Mouse (Mus musculus) testis, adult 10 weeks (tissue): ENCODE data around the gene Gprc5c. TPM values are rescaled to one million over a fixed set of nuclear protein-coding genes. Genes with fewer than 3 reads are reported as not detected.

Experiments used
- polyA plus RNA-seq: library from polyadenylated mRNA; stranded (reverse); fragments of 350-450 nt; fragmentation: Illumina TruSeq; extraction: RNeasy Lipid Tissue Mini Kit (QIAGEN cat#74804); gene quantifications from one replicate; pipeline ENCODE4 v1.2.3, GENCODE M21; 2014; ENCODE audit warnings: low read depth, low replicate concordance

The Gprc5c gene
- 0.07 TPM for polyA plus RNA-seq

GRCm38 (mm10) chr11:114850452-114851268 is at the start of gene Gprc5c:
Gprc5c (plus strand) TSS chr11:114851152.

GRCm38 (mm10) chr11:114889991-114890518 is 39.1 kb downstream of the Gprc5c start, which contains the start of gene Cd300a:
Cd300a (plus strand) TSS chr11:114890041.

Other genes starting within 250 kb of the Gprc5c start
- 144 TPM for gene Rpl38, start 182.6 kb upstream of the Gprc5c start, polyA plus RNA-seq
- gene Ttyh2, start 175.7 kb upstream of the Gprc5c start, polyA plus RNA-seq: 1.5 TPM
- gene Dnaic2, start 123.7 kb upstream of the Gprc5c start, polyA plus RNA-seq: 11.2 TPM
- 0.29 TPM for gene Kif19a, start 85.8 kb upstream of the Gprc5c start, polyA plus RNA-seq
- not detected for gene Btbd17, start 55.2 kb upstream of the Gprc5c start, polyA plus RNA-seq
- gene Gpr142, start 52.2 kb upstream of the Gprc5c start, polyA plus RNA-seq: not detected
- 0.24 TPM for gene Cd300a, start 38.9 kb downstream of the Gprc5c start, polyA plus RNA-seq
- gene Cd300lb, start 83.2 kb downstream of the Gprc5c start, polyA plus RNA-seq: not detected
- gene Cd300c, start 118.0 kb downstream of the Gprc5c start, polyA plus RNA-seq: not detected
- gene Cd300ld, start 138.8 kb downstream of the Gprc5c start, polyA plus RNA-seq: 0.41 TPM
- gene Cd300c2, start 150.7 kb downstream of the Gprc5c start, polyA plus RNA-seq: 0.22 TPM
- gene Cd300ld2, start 165.0 kb downstream of the Gprc5c start, polyA plus RNA-seq: not detected
- not detected for gene Cd300ld4, start 175.9 kb downstream of the Gprc5c start, polyA plus RNA-seq
- gene Cd300ld5, start 186.6 kb downstream of the Gprc5c start, polyA plus RNA-seq: 1.1 TPM
- 1.1 TPM for gene Cd300ld3, start 197.3 kb downstream of the Gprc5c start, polyA plus RNA-seq
- not detected for gene Cd300e, start 211.0 kb downstream of the Gprc5c start, polyA plus RNA-seq
- gene Rab37, start 240.3 kb downstream of the Gprc5c start, polyA plus RNA-seq: not detected